Mouse (Mus musculus) erythroblast, embryonic 14.5 days (primary cell): ENCODE data around the gene Rbms2. TPM values are rescaled to one million over a fixed set of nuclear protein-coding genes. Genes with fewer than 3 reads are reported as not detected.
"Not testable (repeated sequence)": the region's sequence is repeated elsewhere in the genome, so short reads cannot be mapped to it uniquely, and the experiment has no call there.

Experiments used
- H3K27me3 ChIP-seq: 2 replicates; pipeline ENCODE4 v1.6.1; 2012; ENCODE audit warnings: inconsistent platforms; ENCODE audit not compliant: control insufficient read depth
- H3K36me3 ChIP-seq: 2 replicates; pipeline ENCODE4 v1.6.1; 2012; ENCODE audit warnings: mild to moderate bottlenecking, inconsistent platforms; ENCODE audit not compliant: control insufficient read depth
- H3K4me1 ChIP-seq: 2 replicates; pipeline ENCODE4 v1.6.1; 2012; ENCODE audit warnings: inconsistent platforms; ENCODE audit not compliant: control insufficient read depth
- H3K4me3 ChIP-seq: replicated peaks from 2 replicates; pipeline ENCODE3; 2012; ENCODE audit warnings: moderate library complexity, mild to moderate bottlenecking, inconsistent platforms
- H3K9me3 ChIP-seq: 2 replicates; pipeline ENCODE4 v1.6.1; 2012; ENCODE audit warnings: low read length, inconsistent platforms, mixed read lengths; ENCODE audit not compliant: control insufficient read depth
- GATA1 ChIP-seq: IDR thresholded peaks from 2 replicates; pipeline ENCODE4 v1.6.1; 2012; ENCODE audit warnings: low read length, inconsistent platforms, mixed read lengths
- TAL1 ChIP-seq: IDR thresholded peaks from 3 replicates; pipeline ENCODE4 v1.6.1; 2012; ENCODE audit warnings: low read length, inconsistent platforms, mixed read lengths
- polyA plus RNA-seq: library from polyadenylated mRNA; stranded (reverse); fragments of >175 nt; gene quantifications from 2 replicates; pipeline ENCODE4 v1.2.3, GENCODE M21; 2012

Rbms2 gene
- 0.72 and 0.93 TPM in 2 replicates for polyA plus RNA-seq

GRCm38 (mm10) chr10:128179989-128180388 is at the start of gene Rbms2:
Rbms2 (minus strand) TSS chr10:128180297.
- H3K36me3 ChIP-seq = no peaks in the 10 kb centered on the region
- peaks cover 25% of the 10 kb centered on the region for H3K4me1 ChIP-seq
- no peak for TF ChIP-seq TAL1
- TF ChIP-seq GATA1 = no peak
- no peaks in the 10 kb centered on the region for H3K27me3 ChIP-seq
- no peaks in the 10 kb centered on the region for H3K9me3 ChIP-seq
- peak within 1 kb of the TSS; percentile 13 for H3K4me3 ChIP-seq

DNA sequence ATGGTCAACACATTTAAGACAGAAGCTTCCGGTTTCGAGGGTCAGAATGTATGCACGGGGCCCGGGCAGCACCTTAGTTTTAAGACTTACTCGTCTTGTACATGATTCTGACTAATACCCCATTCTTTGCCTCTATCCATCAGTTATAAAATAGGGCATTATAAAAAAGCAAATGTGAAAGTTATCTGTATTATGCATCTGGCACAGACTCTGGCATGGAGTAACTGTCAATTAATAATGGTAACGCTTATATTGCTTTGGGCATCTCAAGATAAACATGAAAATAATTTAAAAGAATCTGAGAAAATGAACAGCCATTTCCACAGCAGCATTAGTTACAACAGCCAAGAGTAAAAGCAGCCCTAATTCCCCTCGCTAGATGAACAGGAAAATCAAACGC is 47.9 kb upstream of the Rbms2 start:
- no peak overlapping the region for H3K4me3 ChIP-seq
- TF ChIP-seq GATA1 = no peak
- no peak for TF ChIP-seq TAL1
- H3K4me1 ChIP-seq = peaks cover 40% of the 10 kb centered on the region
- no peaks in the 10 kb centered on the region for H3K9me3 ChIP-seq
- H3K27me3 ChIP-seq = no peaks in the 10 kb centered on the region
- H3K36me3 ChIP-seq = peaks cover 2% of the 10 kb centered on the region; the same call in 1 of the 2 replicates

- Histone ChIP-seq H3K4me3 (no peak overlapping the region), H3K9me3 (no peaks in the 10 kb centered on the region), H3K36me3 (peaks cover 2% of the 10 kb centered on the region; the same call in 1 of the 2 replicates), H3K4me1 (peaks cover 36% of the 10 kb centered on the region), H3K27me3 (no peaks in the 10 kb centered on the region)
- TF ChIP-seq GATA1 (no peak), TAL1 (no peak)
Measured at GRCm38 (mm10) chr10:128227592-128227991, 47.5 kb upstream of the Rbms2 start.

- H3K36me3 ChIP-seq = peaks cover under 1% of the 10 kb centered on the region; the same call in 1 of the 2 replicates
- H3K4me1 ChIP-seq = peaks cover 35% of the 10 kb centered on the region
- TF ChIP-seq GATA1 (no peak), TAL1 (no peak)
- no peaks in the 10 kb centered on the region for H3K9me3 ChIP-seq
- no peaks in the 10 kb centered on the region for H3K27me3 ChIP-seq
- H3K4me3 ChIP-seq = no peak within 1 kb of the TSS
Measured at GRCm38 (mm10) chr10:128225538-128225937, 45.4 kb upstream of the Rbms2 start, which contains the start of gene Mip. Mip (plus strand) TSS chr10:128225838.

GRCm38 (mm10) chr10:128225064-128225463 is 45.0 kb upstream of the Rbms2 start:
- Histone ChIP-seq H3K4me1 (peaks cover 33% of the 10 kb centered on the region), H3K36me3 (no peaks in the 10 kb centered on the region; the same call in 1 of the 2 replicates), H3K9me3 (no peaks in the 10 kb centered on the region), H3K27me3 (no peaks in the 10 kb centered on the region), H3K4me3 (no peak overlapping the region)
- no peak for TF ChIP-seq GATA1
- TF ChIP-seq TAL1 = no peak

GRCm38 (mm10) chr10:128221533-128222286 is 41.6 kb upstream of the Rbms2 start:
- H3K27me3 ChIP-seq = no peaks in the 10 kb centered on the region
- no peaks in the 10 kb centered on the region for H3K36me3 ChIP-seq
- no peak overlapping the region for H3K4me3 ChIP-seq
- H3K4me1 ChIP-seq = peaks cover 35% of the 10 kb centered on the region
- TF ChIP-seq GATA1 (no peak), TAL1 (no peak)
- H3K9me3 ChIP-seq = no peaks in the 10 kb centered on the region

DNA sequence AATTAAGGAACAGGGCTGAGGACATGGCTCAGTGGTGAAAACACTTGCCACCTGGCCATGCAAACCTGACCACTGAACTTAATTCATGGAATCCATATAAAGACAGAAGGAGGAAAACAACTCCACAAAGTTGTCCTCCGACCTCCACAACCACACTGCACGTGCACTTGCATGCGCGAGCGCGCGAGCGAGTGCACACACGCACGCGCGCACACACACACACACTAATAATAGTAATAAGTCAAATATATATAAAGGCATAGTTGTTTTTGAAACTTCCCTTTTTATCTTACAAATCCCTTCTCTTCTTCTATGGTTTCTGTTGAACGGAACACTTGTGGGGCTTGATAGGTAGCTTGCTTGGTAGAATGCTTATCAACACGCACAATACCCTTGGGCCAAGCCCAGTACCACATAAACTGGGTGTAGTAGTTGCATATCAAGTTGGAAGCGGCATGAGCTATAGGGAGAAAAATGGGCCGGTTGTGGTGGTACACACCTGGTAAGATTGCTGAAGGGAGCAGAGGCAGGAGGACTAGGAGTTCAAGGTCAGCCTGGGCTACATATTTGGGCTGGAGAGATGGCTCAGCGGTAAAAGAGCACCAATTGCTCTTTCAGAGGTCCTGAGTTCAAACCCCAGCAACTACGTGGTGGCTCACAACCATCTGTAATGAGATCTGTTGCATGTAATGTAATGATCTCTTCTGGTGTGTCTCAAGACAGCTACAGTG is 38.5 kb upstream of the Rbms2 start:
- no peaks in the 10 kb centered on the region for H3K36me3 ChIP-seq
- H3K4me1 ChIP-seq = peaks cover 32% of the 10 kb centered on the region
- H3K4me3 ChIP-seq = no peak overlapping the region
- no peaks in the 10 kb centered on the region; the same call in 1 of the 2 replicates for H3K27me3 ChIP-seq
- H3K9me3 ChIP-seq = no peaks in the 10 kb centered on the region
- TF ChIP-seq GATA1 = no peak
- TF ChIP-seq TAL1 = no peak

DNA sequence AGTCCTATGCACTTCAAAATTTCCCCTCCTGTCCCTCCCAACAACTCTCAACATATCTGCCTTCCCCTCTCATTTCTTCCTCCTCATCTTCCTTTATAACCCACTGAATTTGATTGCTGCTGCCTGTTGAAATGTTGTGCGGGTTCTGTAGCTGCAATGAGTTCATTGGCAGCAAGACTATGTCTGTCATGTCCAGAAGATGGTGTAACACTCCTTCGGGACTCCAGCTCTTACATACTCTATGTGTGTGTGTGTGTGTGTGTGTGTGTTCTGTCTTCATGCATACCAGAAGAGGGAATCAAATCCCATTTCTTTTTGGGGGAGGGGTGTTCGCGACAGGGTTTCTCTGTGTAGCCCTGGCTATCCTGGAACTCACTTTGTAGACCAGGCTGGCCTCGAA is 34.9 kb upstream of the Rbms2 start:
- Histone ChIP-seq H3K4me3 (no peak overlapping the region), H3K27me3 (peaks cover 6% of the 10 kb centered on the region; the same call in 1 of the 2 replicates), H3K4me1 (peaks cover 52% of the 10 kb centered on the region), H3K36me3 (no peaks in the 10 kb centered on the region), H3K9me3 (no peaks in the 10 kb centered on the region)
- TF ChIP-seq GATA1 = no peak
- no peak for TF ChIP-seq TAL1

- not testable (repeated sequence) for H3K27me3 ChIP-seq, H3K36me3 ChIP-seq, H3K9me3 ChIP-seq, H3K4me3 ChIP-seq
- peaks cover 48% of the 10 kb centered on the region for H3K4me1 ChIP-seq
Measured at GRCm38 (mm10) chr10:128214112-128214511, 34.0 kb upstream of the Rbms2 start.
